Mouse (Mus musculus) neural tube, embryonic 10.5 days (tissue): ENCODE measurements around the gene Safb2.

Experiments
- DNase-seq: peaks from one replicate; pipeline ENCODE4 v3.0.0-alpha.2; 2017; ENCODE audit warnings: low spot score; ENCODE audit errors: extremely low spot score

The Safb2 gene

GRCm38 (mm10) chr17:56560131-56560530 is 24.3 kb downstream of the Safb2 start:
- no peak for DNase-seq

- no peak for DNase-seq
Observed at GRCm38 (mm10) chr17:56559386-56559785, 25.0 kb downstream of the Safb2 start.

- peak; percentile 76 for DNase-seq
Observed at GRCm38 (mm10) chr17:56558448-56558847, 25.9 kb downstream of the Safb2 start.

GRCm38 (mm10) chr17:56554122-56554551 is 30.2 kb downstream of the Safb2 start, which contains the start of gene Gm20219:
Gene Gm20219 (minus strand): TSS chr17:56554387.
- no peak for DNase-seq

GRCm38 (mm10) chr17:56552781-56553363 is 31.5 kb downstream of the Safb2 start:
- DNase-seq, result peak; percentile 86

GRCm38 (mm10) chr17:56551841-56552581 is 32.4 kb downstream of the Safb2 start:
- DNase-seq, result no peak

GRCm38 (mm10) chr17:56550784-56551475 is 33.5 kb downstream of the Safb2 start:
- no peak for DNase-seq

- DNase-seq, result no peak
Observed at GRCm38 (mm10) chr17:56548605-56549105, 35.7 kb downstream of the Safb2 start.

GRCm38 (mm10) chr17:56547846-56548604 is 36.4 kb downstream of the Safb2 start:
- no peak for DNase-seq

- DNase-seq, result no peak
Observed at GRCm38 (mm10) chr17:56547116-56547845, 37.1 kb downstream of the Safb2 start.

- DNase-seq, result no peak
Observed at GRCm38 (mm10) chr17:56546576-56546975, 37.8 kb downstream of the Safb2 start.

GRCm38 (mm10) chr17:56545945-56546344 is 38.4 kb downstream of the Safb2 start:
- DNase-seq, result no peak

- DNase-seq, result no peak
Observed at GRCm38 (mm10) chr17:56544699-56545387, 39.5 kb downstream of the Safb2 start.

GRCm38 (mm10) chr17:56543684-56544224 is 40.6 kb downstream of the Safb2 start:
- no peak for DNase-seq

GRCm38 (mm10) chr17:56542736-56543135 is 41.6 kb downstream of the Safb2 start:
- DNase-seq, result no peak

GRCm38 (mm10) chr17:56540562-56540975 is 43.8 kb downstream of the Safb2 start:
- no peak for DNase-seq

GRCm38 (mm10) chr17:56537912-56538311 is 46.5 kb downstream of the Safb2 start:
- DNase-seq, result no peak

- no peak for DNase-seq
Observed at GRCm38 (mm10) chr17:56536874-56537273, 47.5 kb downstream of the Safb2 start.

- no peak for DNase-seq
Observed at GRCm38 (mm10) chr17:56536192-56536591, 48.2 kb downstream of the Safb2 start.

GRCm38 (mm10) chr17:56524943-56525342 is 59.4 kb downstream of the Safb2 start:
- DNase-seq, result no peak
